Mouse (Mus musculus) embryonic facial prominence, embryonic 13.5 days (tissue): ENCODE measurements at regions not wholly inside any gene's neighbourhood (a gene's known extent, or its start where the extent isn't known, plus 50 kb on each side); places are given as distances from the start of the nearest gene placed in this dataset. TPM values are rescaled to one million over a fixed set of nuclear protein-coding genes. Genes with fewer than 3 reads are reported as not detected.
"Not testable (repeated sequence)": the region's sequence is repeated elsewhere in the genome, so short reads cannot be mapped to it uniquely, and the experiment has no call there.

Source experiments
- ATAC-seq: fragments of 200-750 bp; cut with Nextera tagmentation; 2 replicates; pipeline ENCODE4 v1.8.0; 2017; ENCODE audit warnings: low read depth; ENCODE audit not compliant: insufficient number of reproducible peaks, insufficient read depth, low FRiP score, low TSS enrichment
- H3K27ac ChIP-seq: fragments of 300-500 bp; sonication (generic); 2 replicates; pipeline ENCODE4 v1.5.1; 2015; ENCODE audit warnings: moderate library complexity, mild to moderate bottlenecking, inconsistent platforms
- H3K27me3 ChIP-seq: fragments of 300-500 bp; sonication (generic); 2 replicates; pipeline ENCODE4 v1.6.1; 2015; ENCODE audit warnings: mild to moderate bottlenecking, inconsistent platforms
- H3K36me3 ChIP-seq: fragments of 300-500 bp; sonication (generic); 2 replicates; pipeline ENCODE4 v1.6.1; 2015; ENCODE audit warnings: mild to moderate bottlenecking, inconsistent platforms
- H3K4me1 ChIP-seq: fragments of 300-500 bp; sonication (generic); 2 replicates; pipeline ENCODE4 v1.6.1; 2015; ENCODE audit warnings: inconsistent platforms
- H3K4me2 ChIP-seq: fragments of 300-500 bp; sonication (generic); 2 replicates; pipeline ENCODE4 v1.6.1; 2015; ENCODE audit warnings: moderate library complexity, mild to moderate bottlenecking, inconsistent platforms
- H3K4me3 ChIP-seq: fragments of 300-500 bp; sonication (generic); 2 replicates; pipeline ENCODE4 v1.5.1; 2015; ENCODE audit warnings: mild to moderate bottlenecking, inconsistent platforms
- H3K9ac ChIP-seq: fragments of 300-500 bp; sonication (generic); 2 replicates; pipeline ENCODE4 v1.6.1; 2015; ENCODE audit warnings: mild to moderate bottlenecking, inconsistent platforms
- H3K9me3 ChIP-seq: fragments of 300-500 bp; sonication (generic); 2 replicates; pipeline ENCODE4 v1.6.1; 2016; ENCODE audit warnings: inconsistent platforms
- WGBS: fragments of 180-500 bp; shearing (Covaris S2); methylation state at CpG from one replicate; pipeline ENCODE4 v1.1.7; 2015; ENCODE audit warnings: mixed read lengths; 5-methylcytosine and 5-hydroxymethylcytosine counted together
- microRNA-seq: library from miRNA; unstranded; fragments of <30 nt; microRNA quantifications from one replicate; pipeline ENCODE4, GENCODE M21; 2016

GRCm38 (mm10) chr10:85313331-85313730, 73.3 kb upstream of the Btbd11 start:
- WGBS = 93% methylated on average over 10 of the region's 10 CpGs

GRCm38 (mm10) chr10:85320971-85321370, 65.6 kb upstream of the Btbd11 start:
- no peak overlapping the region for H3K4me3 ChIP-seq
- H3K4me1 ChIP-seq = no peaks in the 10 kb centered on the region
- H3K4me2 ChIP-seq = no peak overlapping the region
- no peaks in the 10 kb centered on the region for H3K27me3 ChIP-seq
- no peak for ATAC-seq
- H3K36me3 ChIP-seq = no peaks in the 10 kb centered on the region
- no peak overlapping the region for H3K9ac ChIP-seq
- no peaks in the 10 kb centered on the region for H3K9me3 ChIP-seq
- no peak overlapping the region for H3K27ac ChIP-seq
- 76% methylated on average over 1 of the region's 1 CpGs for WGBS

More at GRCm38 (mm10) chr10:85313331-85313730, 73.3 kb upstream of the Btbd11 start:
- not testable (repeated sequence) for H3K9me3 ChIP-seq, H3K4me2 ChIP-seq, H3K27ac ChIP-seq, ATAC-seq, H3K27me3 ChIP-seq, H3K36me3 ChIP-seq, H3K4me1 ChIP-seq, H3K9ac ChIP-seq, H3K4me3 ChIP-seq

GRCm38 (mm10) chr10:85322280-85322679, 64.3 kb upstream of the Btbd11 start:
- no peak overlapping the region for H3K9ac ChIP-seq
- H3K4me2 ChIP-seq = no peak overlapping the region
- no peaks in the 10 kb centered on the region for H3K9me3 ChIP-seq
- no peak for ATAC-seq
- H3K36me3 ChIP-seq = no peaks in the 10 kb centered on the region
- 75% methylated on average over 3 of the region's 3 CpGs for WGBS
- no peak overlapping the region for H3K27ac ChIP-seq
- H3K4me1 ChIP-seq = no peaks in the 10 kb centered on the region
- no peak overlapping the region for H3K4me3 ChIP-seq
- no peaks in the 10 kb centered on the region for H3K27me3 ChIP-seq

GRCm38 (mm10) chr10:85329382-85329781, 57.2 kb upstream of the Btbd11 start:
- Histone ChIP-seq H3K36me3 (no peaks in the 10 kb centered on the region), H3K9me3 (peaks cover 5% of the 10 kb centered on the region; the same call in 1 of the 2 replicates), H3K4me1 (no peaks in the 10 kb centered on the region; the same call in 1 of the 2 replicates), H3K27ac (no peak overlapping the region), H3K4me3 (no peak overlapping the region), H3K4me2 (no peak overlapping the region), H3K27me3 (no peaks in the 10 kb centered on the region), H3K9ac (no peak overlapping the region)
- 75% methylated on average over 3 of the region's 3 CpGs for WGBS
- ATAC-seq = no peak

- Histone ChIP-seq H3K4me2 (peak overlapping the region; percentile 49), H3K9me3 (peaks cover 5% of the 10 kb centered on the region; the same call in 1 of the 2 replicates), H3K27ac (no peak overlapping the region), H3K27me3 (no peaks in the 10 kb centered on the region), H3K4me1 (no peaks in the 10 kb centered on the region; the same call in 1 of the 2 replicates), H3K36me3 (no peaks in the 10 kb centered on the region), H3K4me3 (peak overlapping the region; percentile 24), H3K9ac (no peak overlapping the region)
- no peak for ATAC-seq
- WGBS = 10% methylated on average over 13 of the region's 13 CpGs
Observed at GRCm38 (mm10) chr10:85330938-85331691, 55.5 kb upstream of the Btbd11 start.

Small RNA genes lying in the stretch of these regions (microRNA-seq; reads per million reads assigned to microRNA genes)
- not detected for gene Gm27392
